Mouse (Mus musculus): ENCODE measurements around the gene Dusp21.

The Dusp21 gene

DNA sequence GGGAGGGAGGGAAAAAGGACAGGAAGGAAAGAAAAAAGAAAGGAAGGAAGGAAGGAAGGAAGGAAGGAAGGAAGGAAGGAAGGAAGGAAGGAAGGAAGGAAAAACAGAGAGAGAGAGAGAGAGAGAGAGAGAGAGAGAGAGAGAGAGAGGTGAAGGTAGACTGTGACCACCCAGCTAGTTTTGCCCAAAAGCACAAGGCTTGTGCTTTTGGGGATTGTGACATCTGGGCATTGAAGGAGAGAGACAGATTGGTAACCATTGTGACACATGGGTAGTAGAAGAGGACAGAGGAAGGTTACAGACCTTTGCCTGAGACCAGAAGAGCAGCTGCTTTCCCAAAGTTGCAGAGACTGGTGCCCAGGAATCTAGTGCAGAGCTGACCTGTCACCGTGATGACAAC is at the start of gene Dusp21:
Gene Dusp21, plus strand, starts transcription at position 301 of the 400 bp plus-strand sequence.
- no peak for DNase-seq

- no peak for DNase-seq
These were observed 15.2 kb downstream of the Dusp21 start for GRCm38 (mm10) chrX:18160734-18161442.

DNA sequence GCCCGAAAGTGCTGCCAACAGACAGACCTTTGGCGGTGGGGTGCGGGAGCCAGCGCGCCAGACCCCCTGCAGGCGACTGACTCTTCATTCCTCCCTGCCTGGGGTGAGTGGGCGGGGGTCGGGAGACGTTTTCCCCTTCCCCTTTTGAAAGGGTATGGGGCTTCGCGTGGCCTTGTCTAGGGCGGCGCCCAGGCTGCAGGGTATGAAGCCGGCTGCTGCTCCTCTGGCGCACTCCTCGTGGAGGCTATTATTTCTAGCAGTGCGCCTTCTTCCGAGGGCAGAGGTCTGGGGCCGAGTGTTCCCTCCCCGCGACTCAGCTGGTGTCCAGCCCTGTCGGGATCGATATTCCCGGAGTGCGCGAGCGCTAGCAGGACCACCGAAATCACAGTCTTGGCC is 16.1 kb downstream of the Dusp21 start:
- no peak for DNase-seq

- peak; percentile 100 for DNase-seq
These were observed 16.7 kb downstream of the Dusp21 start, which contains the start of gene Kdm6a for GRCm38 (mm10) chrX:18162192-18162857. Kdm6a (plus strand) TSS chrX:18162575.

- peak; percentile 64 for DNase-seq
These were observed 17.4 kb downstream of the Dusp21 start for GRCm38 (mm10) chrX:18162861-18163731.

GRCm38 (mm10) chrX:18163917-18164624 is 18.4 kb downstream of the Dusp21 start:
- peak; percentile 24 for DNase-seq

GRCm38 (mm10) chrX:18165121-18165520 is 19.5 kb downstream of the Dusp21 start:
- no peak for DNase-seq

DNA sequence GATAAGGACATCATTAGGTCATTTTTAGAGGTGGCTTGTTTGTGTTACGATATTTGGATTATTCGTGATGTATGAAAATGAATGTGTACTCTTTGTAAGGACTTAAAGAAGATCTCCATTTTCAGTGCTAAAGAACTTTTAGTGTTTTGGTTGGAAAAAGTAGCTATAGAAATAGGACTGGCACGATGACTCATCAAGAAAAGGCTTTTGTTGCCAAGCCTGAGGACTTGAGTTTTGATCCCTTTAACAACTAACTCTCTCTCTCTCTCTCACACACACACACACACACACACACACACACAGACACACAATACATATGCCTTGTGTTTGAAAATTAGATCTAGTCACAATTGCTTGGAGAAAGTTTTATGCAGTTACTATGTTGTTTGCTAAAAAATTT is 21.3 kb downstream of the Dusp21 start:
- DNase-seq: no peak

GRCm38 (mm10) chrX:18168940-18169339 is 23.3 kb downstream of the Dusp21 start:
- no peak for DNase-seq

DNA sequence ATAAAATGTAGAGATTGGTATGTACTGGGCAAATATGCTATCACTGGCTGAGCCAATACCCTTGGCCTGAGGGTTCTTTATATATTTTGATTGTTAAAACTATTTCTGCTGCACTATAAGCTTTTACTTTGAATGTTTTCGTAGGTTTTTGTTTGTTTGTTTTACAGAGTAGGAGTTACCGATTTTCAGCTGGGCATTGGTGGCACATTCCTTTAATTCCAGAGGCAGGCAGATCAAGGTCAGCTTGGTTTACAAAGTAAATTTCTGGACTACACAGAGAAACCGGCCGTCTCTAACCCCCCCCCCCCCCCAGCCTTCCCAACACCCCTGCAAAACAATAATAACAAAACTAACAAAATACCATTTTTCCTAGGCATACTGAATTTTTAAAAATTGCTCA is 29.2 kb downstream of the Dusp21 start:
- no peak for DNase-seq

GRCm38 (mm10) chrX:18177803-18178202 is 32.1 kb downstream of the Dusp21 start:
- no peak for DNase-seq

GRCm38 (mm10) chrX:18179492-18179891 is 33.8 kb downstream of the Dusp21 start:
- no peak for DNase-seq

- no peak for DNase-seq
These were observed 41.5 kb downstream of the Dusp21 start for GRCm38 (mm10) chrX:18187203-18187602.

DNA sequence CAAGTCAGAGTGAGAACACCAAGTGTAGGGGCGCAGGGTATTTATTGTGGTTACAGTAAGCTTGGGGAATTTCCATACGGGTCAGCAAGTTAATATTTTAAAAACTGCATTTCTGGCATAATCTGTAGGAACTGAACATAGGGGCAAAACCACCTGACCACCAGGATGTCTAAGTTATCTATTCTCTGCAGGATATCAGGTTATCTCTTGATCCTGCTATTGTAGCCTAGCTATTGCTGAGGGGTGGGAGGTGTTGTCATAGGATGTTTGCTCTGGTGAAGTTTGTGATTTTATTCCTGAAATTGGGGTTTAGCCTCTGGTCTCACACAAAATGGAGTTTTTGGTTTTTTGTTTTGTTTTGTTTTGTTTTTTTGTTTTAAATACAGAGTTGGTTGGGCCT is 42.6 kb downstream of the Dusp21 start:
- no peak for DNase-seq
